Mouse (Mus musculus) brain, adult 2 months (tissue): ENCODE results near the gene Cltrn.

Experiments
- DNase-seq: peaks from one replicate; pipeline ENCODE4 v3.0.0; 2011; ENCODE audit warnings: low read depth, low spot score

Cltrn gene

GRCm38 (mm10) chrX:164088582-164088981 lies at the start of gene Cltrn:
Cltrn (plus strand) TSS chrX:164088830.
- peak; percentile 13 for DNase-seq

DNA sequence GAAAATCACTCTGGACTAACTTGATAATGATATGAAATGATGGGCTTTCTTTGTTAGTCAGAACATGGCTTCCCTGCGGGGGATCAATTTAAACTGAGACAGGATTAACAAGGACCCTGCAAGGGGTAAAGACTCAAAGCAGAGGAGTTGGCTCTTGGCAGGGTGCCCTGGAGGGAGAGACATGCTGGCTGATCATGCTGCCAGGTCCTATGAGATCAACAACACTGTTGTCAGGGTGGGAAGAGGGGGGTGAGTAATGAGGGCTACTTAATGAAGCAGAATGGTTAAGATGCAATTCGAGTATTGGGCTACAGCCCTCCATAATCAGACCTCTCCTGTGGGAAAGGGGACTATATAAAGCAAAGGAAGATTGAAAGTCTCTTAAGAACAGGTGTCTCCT lies 49.7 kb upstream of the Cltrn start:
- no peak for DNase-seq

DNA sequence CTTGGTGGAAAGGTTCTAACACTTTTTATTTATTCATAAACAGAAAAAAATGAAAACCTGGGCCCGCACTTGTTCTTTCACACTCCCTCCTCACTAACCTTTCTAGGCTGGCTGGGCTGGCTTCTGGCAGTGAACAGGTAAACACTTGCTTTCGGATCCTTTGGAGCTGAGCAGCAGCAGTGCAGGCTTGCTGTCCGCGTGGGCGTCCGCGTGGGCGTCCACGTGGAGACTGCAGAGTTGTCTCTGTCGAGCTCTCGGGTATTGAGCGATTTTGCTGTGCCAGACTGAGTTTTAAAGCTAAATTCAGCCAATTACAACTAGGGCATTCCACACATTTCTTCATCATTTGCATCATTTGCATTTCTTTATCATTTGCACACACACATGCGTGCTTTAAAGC lies 46.6 kb upstream of the Cltrn start:
- DNase-seq: peak; percentile 61

- no peak for DNase-seq
Observed at GRCm38 (mm10) chrX:164046736-164047135, 41.9 kb upstream of the Cltrn start.

DNA sequence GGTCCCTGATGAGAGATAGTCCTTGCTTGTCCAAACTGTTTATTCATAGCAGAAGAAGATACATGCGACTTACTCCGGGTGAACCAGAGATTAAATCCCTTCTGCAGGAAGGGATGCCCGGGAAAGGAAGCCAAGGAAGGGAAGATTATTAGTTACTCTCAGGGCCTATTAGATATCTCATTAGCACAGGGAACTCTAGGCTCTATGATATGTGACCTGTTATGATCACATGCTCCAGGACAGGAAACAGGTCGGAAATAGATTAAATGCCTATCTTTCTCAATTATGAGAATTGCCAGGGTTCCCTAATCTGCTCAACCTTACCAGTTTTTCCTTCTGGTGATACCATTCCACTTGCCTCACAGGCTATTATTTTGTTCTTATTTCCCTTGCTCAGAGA lies 32.9 kb upstream of the Cltrn start:
- DNase-seq: no peak

DNA sequence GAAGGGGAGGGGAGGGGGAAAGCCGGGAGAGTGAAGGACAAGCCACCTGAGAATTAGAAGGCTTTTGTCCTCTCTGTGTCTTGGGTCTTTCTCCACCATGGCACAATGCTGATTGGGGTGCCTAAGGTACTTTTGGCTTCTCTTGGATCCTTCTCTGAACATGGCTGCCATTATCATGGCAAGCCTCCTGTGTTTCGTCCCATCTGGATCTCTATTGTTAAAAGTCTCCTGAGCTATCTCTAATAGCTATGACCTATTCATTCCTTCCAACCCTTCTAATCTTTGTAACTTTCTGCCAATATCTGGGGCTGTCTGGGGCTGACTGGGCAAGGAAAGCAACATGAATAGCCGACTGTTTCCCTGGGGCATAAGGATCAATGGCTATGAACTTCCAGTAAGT lies 30.1 kb upstream of the Cltrn start:
- no peak for DNase-seq

GRCm38 (mm10) chrX:164059070-164059469 lies 29.6 kb upstream of the Cltrn start:
- no peak for DNase-seq

GRCm38 (mm10) chrX:164066185-164066584 lies 22.4 kb upstream of the Cltrn start:
- peak; percentile 85 for DNase-seq

GRCm38 (mm10) chrX:164068968-164069367 lies 19.7 kb upstream of the Cltrn start:
- no peak for DNase-seq

GRCm38 (mm10) chrX:164076040-164076775 lies 12.4 kb upstream of the Cltrn start, which contains the start of gene Siah1b:
Siah1b (minus strand) TSS chrX:164076493.
- peak; percentile 99 for DNase-seq

DNA sequence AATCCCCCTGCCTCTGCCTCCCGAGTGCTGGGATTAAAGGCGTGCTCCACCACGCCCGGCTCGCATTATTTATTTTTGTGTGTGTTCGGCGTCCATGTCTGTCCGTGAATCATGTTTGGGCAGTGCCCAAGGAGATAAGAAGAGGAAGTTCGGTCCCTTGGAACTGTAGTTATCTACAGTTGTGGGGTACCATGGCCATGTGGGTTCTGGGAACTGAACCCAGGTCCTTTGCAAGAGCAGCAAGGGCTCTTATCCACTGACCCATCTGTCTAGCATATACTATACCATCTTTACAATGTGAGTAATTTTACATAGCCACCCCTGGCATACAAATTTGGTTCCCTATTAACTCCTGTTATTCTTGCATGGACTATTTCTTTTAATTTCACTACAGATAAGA lies 6.6 kb upstream of the Cltrn start:
- DNase-seq: no peak

- no peak for DNase-seq
Observed at GRCm38 (mm10) chrX:164089916-164090315, 1.3 kb downstream of the Cltrn start.

DNA sequence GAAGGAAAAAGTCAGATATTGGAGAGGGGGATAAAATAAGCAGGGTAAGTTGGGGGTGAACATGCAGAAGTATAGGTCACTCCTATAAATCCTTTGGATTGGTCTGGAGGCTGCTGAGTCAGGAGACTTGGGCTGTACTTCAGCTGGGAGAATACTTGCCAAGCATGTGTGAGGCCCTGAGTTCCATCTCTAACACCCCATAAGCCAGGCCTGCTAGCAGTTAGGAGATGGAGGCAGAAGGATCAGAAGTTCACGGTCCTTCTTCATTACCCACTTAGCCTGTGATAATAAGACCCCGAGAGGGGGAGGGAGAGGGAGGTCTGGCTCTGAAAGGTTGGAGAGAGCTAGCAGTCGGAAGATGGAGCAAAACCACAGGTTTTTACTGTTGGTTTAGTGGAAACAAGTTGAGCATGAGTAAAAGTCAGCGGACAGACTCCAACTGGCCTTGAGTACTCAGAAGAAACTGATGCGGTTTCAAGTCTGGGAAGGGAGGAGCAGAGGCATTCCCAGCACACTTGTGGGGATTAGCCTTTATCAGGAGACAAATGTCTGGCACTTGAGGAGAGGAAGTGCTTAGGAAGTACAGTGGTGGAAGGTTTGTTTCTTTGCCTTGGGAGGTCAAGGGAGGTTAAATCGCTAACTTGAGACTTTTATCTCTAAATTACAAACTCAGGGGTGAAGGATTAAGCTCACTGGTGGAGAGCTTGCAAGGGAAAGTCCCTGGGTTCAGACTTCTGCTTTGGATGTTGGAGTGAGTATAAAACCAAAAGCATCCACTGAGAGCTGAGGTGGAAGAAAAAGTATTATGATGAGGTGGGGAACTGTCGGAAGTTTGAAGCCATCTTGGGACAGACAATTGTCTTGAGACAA lies 3.9 kb downstream of the Cltrn start:
- no peak for DNase-seq

- DNase-seq: no peak
Observed at GRCm38 (mm10) chrX:164093435-164093834, 4.8 kb downstream of the Cltrn start.

- no peak for DNase-seq
Observed at GRCm38 (mm10) chrX:164095838-164096237, 7.2 kb downstream of the Cltrn start.

GRCm38 (mm10) chrX:164101483-164101882 lies 12.9 kb downstream of the Cltrn start:
- DNase-seq: peak; percentile 47

DNA sequence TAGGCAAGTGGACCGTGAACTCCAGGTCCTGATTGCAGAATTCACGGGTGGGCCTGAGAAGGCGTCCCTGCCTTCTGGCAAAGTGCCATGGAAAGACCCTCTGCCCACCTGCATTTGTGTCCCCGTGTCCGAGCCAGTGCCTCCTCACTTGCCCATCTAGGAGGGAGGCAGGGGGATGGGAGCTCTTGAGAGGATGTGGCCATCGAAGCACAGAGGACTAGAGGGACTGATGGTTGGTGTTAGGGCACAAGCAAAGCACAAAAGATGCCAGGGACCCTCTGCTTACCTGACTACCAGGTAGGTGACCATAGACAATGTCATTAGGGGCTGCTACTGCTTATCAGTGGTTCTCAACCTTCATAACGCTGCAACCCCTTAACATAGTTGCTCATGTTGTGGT lies 13.6 kb downstream of the Cltrn start:
- no peak for DNase-seq

- peak; percentile 5 for DNase-seq
Observed at GRCm38 (mm10) chrX:164102656-164103055, 14.0 kb downstream of the Cltrn start.

GRCm38 (mm10) chrX:164111146-164111545 lies 22.5 kb downstream of the Cltrn start:
- no peak for DNase-seq

DNA sequence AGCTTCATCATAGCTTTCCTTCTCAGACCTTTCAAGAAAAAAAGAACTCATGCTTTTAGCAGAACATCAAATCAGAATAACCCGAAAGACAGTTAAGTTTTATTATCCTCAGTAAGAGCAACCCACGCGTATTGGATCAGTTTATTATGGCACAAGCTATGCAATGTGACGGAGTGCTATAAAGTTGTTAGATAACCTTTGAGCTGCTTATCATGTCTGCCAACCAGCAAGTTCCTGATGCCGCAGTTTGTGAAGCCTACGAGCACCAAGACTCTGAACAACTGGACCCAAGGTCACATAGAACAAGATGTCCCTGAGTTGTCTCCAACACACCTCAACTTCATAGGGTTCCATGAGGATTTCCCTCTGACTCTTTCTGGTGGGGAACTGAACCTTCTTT lies 25.1 kb downstream of the Cltrn start:
- DNase-seq: no peak

DNA sequence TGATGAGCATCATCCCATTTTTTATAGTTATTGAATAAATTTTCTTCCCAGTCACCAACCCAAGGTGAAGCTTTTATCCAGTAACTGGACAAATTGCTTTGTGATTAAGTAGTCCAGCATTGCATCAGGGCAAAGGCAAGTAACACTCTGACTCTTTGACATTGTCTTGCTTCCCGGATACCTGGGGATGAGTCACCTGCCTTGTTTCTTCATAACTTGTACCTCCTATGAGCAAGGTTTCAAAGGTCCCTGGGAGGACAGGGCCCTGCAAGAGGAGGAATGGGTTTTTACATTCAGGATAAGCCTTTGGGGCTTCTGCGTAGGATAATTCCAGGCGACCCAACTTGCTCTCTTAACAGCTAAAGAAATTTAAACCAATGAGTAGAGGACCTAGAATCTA lies 35.3 kb downstream of the Cltrn start:
- DNase-seq: no peak

- DNase-seq: no peak
Observed at GRCm38 (mm10) chrX:164133531-164133930, 44.9 kb downstream of the Cltrn start.

- no peak for DNase-seq
Observed at GRCm38 (mm10) chrX:164135304-164135818, 46.7 kb downstream of the Cltrn start.
